Mouse (Mus musculus) embryonic facial prominence, embryonic 12.5 days (tissue): ENCODE measurements around the gene B230307C23Rik. TPM values are rescaled to one million over a fixed set of nuclear protein-coding genes. Genes with fewer than 3 reads are reported as not detected.
A peak's percentile ranks its signal among the peaks of the same experiment; 100 is the strongest.
"Not testable (repeated sequence)": the region's sequence is repeated elsewhere in the genome, so short reads cannot be mapped to it uniquely, and the experiment has no call there.

Source experiments
- ATAC-seq: fragments of 200-750 bp; cut with Nextera tagmentation; 2 replicates; pipeline ENCODE4 v1.8.0; 2017; ENCODE audit not compliant: insufficient number of reproducible peaks, insufficient read depth, low FRiP score, low TSS enrichment
- H3K27ac ChIP-seq: fragments of 300-500 bp; sonication (generic); 2 replicates; pipeline ENCODE4 v1.5.1; 2016; ENCODE audit warnings: mild to moderate bottlenecking
- H3K27me3 ChIP-seq: fragments of 300-500 bp; sonication (generic); 2 replicates; pipeline ENCODE4 v1.6.1; 2016; ENCODE audit warnings: mild to moderate bottlenecking, moderate library complexity
- H3K36me3 ChIP-seq: fragments of 300-500 bp; sonication (generic); 2 replicates; pipeline ENCODE4 v1.6.1; 2016; ENCODE audit warnings: mild to moderate bottlenecking
- H3K4me1 ChIP-seq: fragments of 300-500 bp; sonication (generic); 2 replicates; pipeline ENCODE4 v1.6.1; 2016
- H3K4me2 ChIP-seq: fragments of 300-500 bp; sonication (generic); replicated peaks from 2 replicates; pipeline ENCODE4 v1.6.1; 2016; ENCODE audit warnings: mild to moderate bottlenecking, moderate library complexity
- H3K4me3 ChIP-seq: fragments of 300-500 bp; sonication (generic); 2 replicates; pipeline ENCODE4 v1.5.1; 2016; ENCODE audit warnings: mild to moderate bottlenecking
- H3K9ac ChIP-seq: fragments of 300-500 bp; sonication (generic); 2 replicates; pipeline ENCODE4 v1.6.1; 2016; ENCODE audit warnings: mild to moderate bottlenecking, moderate library complexity
- H3K9me3 ChIP-seq: fragments of 300-500 bp; sonication (generic); 2 replicates; pipeline ENCODE4 v1.6.1; 2016; ENCODE audit warnings: mild to moderate bottlenecking, moderate library complexity
- WGBS: fragments of 180-500 bp; shearing (Covaris S2); methylation state at CpG from one replicate; pipeline ENCODE4 v1.1.7; 2016; 5-methylcytosine and 5-hydroxymethylcytosine counted together
- polyA plus RNA-seq: library from polyadenylated mRNA; unstranded; fragments of >200 nt; fragmentation: Nextera tagmentation; extraction: Ambion mirVana; gene quantifications from 2 replicates; pipeline ENCODE4 v1.2.1, GENCODE M21; 2016

The B230307C23Rik gene
- polyA plus RNA-seq, 1 experiment from 2014 or later: 17.6 TPM

DNA sequence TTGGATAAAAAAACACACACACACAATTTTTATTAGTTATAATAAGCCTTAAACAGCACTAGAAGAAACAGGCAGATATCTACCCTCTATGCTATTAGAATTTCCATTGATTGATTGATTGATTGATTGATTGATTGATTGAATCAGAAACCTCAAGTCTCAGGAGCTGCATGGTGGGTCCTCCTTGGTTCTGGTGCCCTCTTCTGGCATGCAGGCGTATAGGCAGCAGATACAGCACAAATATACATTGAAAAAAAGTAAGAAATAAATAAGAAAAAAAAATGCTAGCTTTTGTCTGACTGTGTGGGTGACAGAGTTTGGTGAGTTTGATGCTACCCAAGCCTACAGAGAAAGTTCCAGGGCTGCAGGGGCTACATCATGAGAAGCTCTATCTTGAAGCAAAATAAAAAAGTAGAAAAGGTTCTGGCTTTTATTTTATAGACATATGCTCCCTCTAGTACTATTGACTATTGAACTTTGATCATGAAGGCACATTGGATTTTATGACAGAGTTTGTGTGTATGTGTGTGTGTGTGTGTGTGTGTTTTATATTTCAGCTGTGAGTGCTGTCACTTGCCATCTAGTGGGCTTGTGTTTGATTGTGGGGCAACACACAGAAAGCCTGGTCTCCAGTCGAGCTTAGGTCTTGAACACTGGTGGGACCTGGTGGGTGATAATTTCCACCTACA lies 25.7 kb downstream of the B230307C23Rik start:
- Histone ChIP-seq H3K4me2 (no peak overlapping the region), H3K4me3 (no peak overlapping the region), H3K4me1 (no peaks in the 10 kb centered on the region), H3K27me3 (no peaks in the 10 kb centered on the region), H3K9me3 (peaks cover 20% of the 10 kb centered on the region; the same call in 1 of the 2 replicates), H3K36me3 (0 out of 2 replicates have a peak, but pooled peaks cover 9% of the 10 kb centered on the region), H3K27ac (no peak overlapping the region), H3K9ac (no peak overlapping the region)
- ATAC-seq: no peak
- WGBS: 80% methylated on average over 2 of the region's 2 CpGs

DNA sequence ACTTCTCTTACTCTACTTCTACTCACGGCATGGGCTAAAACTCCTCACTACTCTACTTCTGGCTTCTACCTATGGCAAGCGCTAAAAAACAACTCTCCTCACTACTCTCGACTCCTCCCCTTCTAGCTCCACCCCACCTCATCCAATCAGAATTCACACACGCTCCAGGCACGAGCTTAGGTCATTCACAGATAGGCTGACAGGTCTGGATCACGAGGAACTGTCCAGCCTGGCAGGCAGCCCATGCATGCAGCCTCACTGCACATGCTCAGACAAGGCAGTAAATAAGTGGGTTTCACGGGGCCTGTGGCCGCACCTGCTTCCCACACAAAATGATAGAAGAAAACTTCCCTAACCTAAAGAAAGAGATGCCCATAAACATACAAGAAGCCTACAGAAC lies 29.1 kb downstream of the B230307C23Rik start:
- WGBS: 80% methylated on average over 8 of the region's 8 CpGs
- not testable (repeated sequence) for ATAC-seq, H3K36me3 ChIP-seq, H3K4me3 ChIP-seq, H3K27me3 ChIP-seq, H3K4me1 ChIP-seq, H3K9ac ChIP-seq, H3K4me2 ChIP-seq, H3K27ac ChIP-seq
- H3K9me3 ChIP-seq: peaks cover 15% of the 10 kb centered on the region; the same call in 1 of the 2 replicates

GRCm38 (mm10) chr16:98034971-98035370 lies 37.9 kb downstream of the B230307C23Rik start:
- ATAC-seq, H3K4me1 ChIP-seq, H3K27ac ChIP-seq, H3K4me2 ChIP-seq, H3K9ac ChIP-seq, H3K4me3 ChIP-seq, H3K27me3 ChIP-seq, H3K36me3 ChIP-seq, H3K9me3 ChIP-seq: not testable (repeated sequence)
- 95% methylated on average over 2 of the region's 2 CpGs for WGBS

GRCm38 (mm10) chr16:98041676-98042075 lies 44.6 kb downstream of the B230307C23Rik start:
- no peak overlapping the region for H3K9ac ChIP-seq
- H3K27ac ChIP-seq: no peak overlapping the region
- H3K36me3 ChIP-seq: peaks cover 17% of the 10 kb centered on the region; the same call in 1 of the 2 replicates
- 83% methylated on average over 2 of the region's 2 CpGs for WGBS
- H3K4me2 ChIP-seq: no peak overlapping the region
- H3K9me3 ChIP-seq: 0 out of 2 replicates have a peak, but pooled peaks cover 3% of the 10 kb centered on the region
- H3K4me3 ChIP-seq: no peak overlapping the region
- no peaks in the 10 kb centered on the region for H3K4me1 ChIP-seq
- H3K27me3 ChIP-seq: no peaks in the 10 kb centered on the region
- ATAC-seq: no peak

- H3K27ac ChIP-seq, H3K36me3 ChIP-seq, H3K9ac ChIP-seq, H3K4me3 ChIP-seq, H3K4me1 ChIP-seq, H3K27me3 ChIP-seq, H3K9me3 ChIP-seq, H3K4me2 ChIP-seq, ATAC-seq: not testable (repeated sequence)
- WGBS: 92% methylated on average over 3 of the region's 3 CpGs
Measured at GRCm38 (mm10) chr16:98079382-98079781, 82.3 kb downstream of the B230307C23Rik start.

- peak overlapping the region; percentile 70 for H3K9ac ChIP-seq
- not testable (repeated sequence) for H3K27ac ChIP-seq, H3K36me3 ChIP-seq, H3K27me3 ChIP-seq, ATAC-seq, H3K4me1 ChIP-seq, H3K9me3 ChIP-seq
- WGBS: 92% methylated on average over 1 of the region's 1 CpGs
- peak overlapping the region; percentile 75 for H3K4me3 ChIP-seq
- H3K4me2 ChIP-seq: peak overlapping the region; percentile 55
Measured at GRCm38 (mm10) chr16:98081140-98081539, 84.0 kb downstream of the B230307C23Rik start.

Other genes starting within 250 kb of the B230307C23Rik start
- gene Ripk4, start 233.5 kb upstream of the B230307C23Rik start, polyA plus RNA-seq: 8.0 and 8.9 TPM in 2 replicates
- gene Prdm15, start 145.5 kb upstream of the B230307C23Rik start, polyA plus RNA-seq: 15.7 and 18.3 TPM in 2 replicates
- gene C2cd2, start 34.7 kb upstream of the B230307C23Rik start, polyA plus RNA-seq: 16.1 and 19.8 TPM in 2 replicates
- gene Zbtb21, start 34.7 kb upstream of the B230307C23Rik start, polyA plus RNA-seq: 14.2 and 16.7 TPM in 2 replicates
- 29.8 and 31.3 TPM in 2 replicates for gene A630089N07Rik, start 85.1 kb downstream of the B230307C23Rik start, polyA plus RNA-seq